Mouse (Mus musculus) neural tube, embryonic 15.5 days (tissue): ENCODE data around the gene Fam205a3. TPM values are rescaled to one million over a fixed set of nuclear protein-coding genes. Genes with fewer than 3 reads are reported as not detected.
"Not testable (repeated sequence)": the region's sequence is repeated elsewhere in the genome, so short reads cannot be mapped to it uniquely, and the experiment has no call there.

Source experiments
- ATAC-seq: fragments of 200-750 bp; cut with Nextera tagmentation; 2 replicates; pipeline ENCODE4 v1.8.0; 2017; ENCODE audit warnings: mild to moderate bottlenecking, moderate TSS enrichment, moderate library complexity; ENCODE audit not compliant: low FRiP score
- H3K27ac ChIP-seq: fragments of 300-500 bp; sonication (generic); replicated peaks from 2 replicates; pipeline ENCODE4 v1.5.1; 2015; ENCODE audit warnings: mild to moderate bottlenecking, inconsistent platforms
- H3K27me3 ChIP-seq: fragments of 300-500 bp; sonication (generic); replicated peaks from 2 replicates; pipeline ENCODE4 v1.6.1; 2015; ENCODE audit warnings: inconsistent platforms
- H3K36me3 ChIP-seq: fragments of 300-500 bp; sonication (generic); 2 replicates; pipeline ENCODE4 v1.6.1; 2015; ENCODE audit warnings: inconsistent platforms
- H3K4me1 ChIP-seq: fragments of 300-500 bp; sonication (generic); 2 replicates; pipeline ENCODE4 v1.6.1; 2015; ENCODE audit warnings: inconsistent platforms
- H3K4me2 ChIP-seq: fragments of 300-500 bp; sonication (generic); 2 replicates; pipeline ENCODE4 v1.6.1; 2015; ENCODE audit warnings: inconsistent platforms, mild to moderate bottlenecking, moderate library complexity
- H3K4me3 ChIP-seq: fragments of 300-500 bp; sonication (generic); replicated peaks from 2 replicates; pipeline ENCODE4 v1.5.1; 2015; ENCODE audit warnings: mild to moderate bottlenecking, inconsistent platforms
- H3K9ac ChIP-seq: fragments of 300-500 bp; sonication (generic); replicated peaks from 2 replicates; pipeline ENCODE4 v1.6.1; 2015; ENCODE audit warnings: mild to moderate bottlenecking, inconsistent platforms
- H3K9me3 ChIP-seq: fragments of 300-500 bp; sonication (generic); replicated peaks from 2 replicates; pipeline ENCODE4 v1.6.1; 2016; ENCODE audit warnings: inconsistent platforms
- WGBS: fragments of 180-500 bp; shearing (Covaris S2); methylation state at CpG from one replicate; pipeline ENCODE4 v1.1.7; 2015; ENCODE audit warnings: mixed read lengths; 5-methylcytosine and 5-hydroxymethylcytosine counted together
- polyA plus RNA-seq: library from polyadenylated mRNA; unstranded; fragments of >200 nt; fragmentation: Nextera tagmentation; extraction: Ambion mirVana; gene quantifications from 2 replicates; pipeline ENCODE4 v1.2.1, GENCODE M21; 2015

Gene Fam205a3
- not detected in 2 replicates for polyA plus RNA-seq

DNA sequence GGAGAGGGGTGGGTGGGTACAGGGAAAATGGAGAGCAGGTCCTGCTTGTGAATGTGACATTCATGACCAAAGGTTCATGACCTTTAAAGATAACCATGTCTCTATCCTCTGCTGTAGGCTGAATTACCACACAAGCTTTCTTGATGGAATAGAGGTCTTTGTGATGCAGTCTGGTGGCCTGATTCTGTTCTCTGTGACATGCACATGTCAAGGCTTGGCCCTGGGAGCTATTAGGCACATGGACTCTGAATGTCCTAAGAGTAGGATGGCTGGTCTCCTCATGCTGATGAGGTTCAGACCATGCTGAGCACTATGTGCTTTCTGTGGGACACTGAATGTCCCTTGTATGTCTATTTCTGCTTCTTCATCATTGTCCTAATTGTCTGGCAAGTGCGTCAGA, at the start of gene Fam205a3:
Fam205a3 (plus strand) TSS at position 301 of the 400 bp plus-strand sequence.
- H3K9ac ChIP-seq, H3K4me2 ChIP-seq, H3K4me3 ChIP-seq, H3K36me3 ChIP-seq, H3K27ac ChIP-seq, ATAC-seq, H3K9me3 ChIP-seq, H3K27me3 ChIP-seq, H3K4me1 ChIP-seq: not testable (repeated sequence)
- WGBS, result no CpG with 5 or more reads among the region's 1 CpGs

- H3K9ac ChIP-seq, H3K27ac ChIP-seq, H3K4me1 ChIP-seq, H3K9me3 ChIP-seq, H3K4me3 ChIP-seq, ATAC-seq, H3K36me3 ChIP-seq, H3K27me3 ChIP-seq, H3K4me2 ChIP-seq: not testable (repeated sequence)
- no CpG with 5 or more reads among the region's 18 CpGs for WGBS
Observed at GRCm38 (mm10) chr4:42293967-42294366, 24.2 kb upstream of the Fam205a3 start, which contains the start of gene Gm21953. Gene Gm21953 (plus strand): TSS chr4:42294267.

Other genes starting within 250 kb of the Fam205a3 start
- gene Gm3893, start 227.1 kb upstream of the Fam205a3 start, polyA plus RNA-seq, result not detected in 2 replicates
- not detected in 2 replicates for gene Gm13304, start 203.5 kb upstream of the Fam205a3 start, polyA plus RNA-seq
- 3.2 and 4.3 TPM in 2 replicates for gene Gm13306, start 164.9 kb upstream of the Fam205a3 start, polyA plus RNA-seq
- 0.79 TPM in 1 of 2 replicates, not detected in the other for gene Gm13305, start 149.7 kb upstream of the Fam205a3 start, polyA plus RNA-seq
- not detected in 2 replicates for gene Gm10600, start 77.7 kb upstream of the Fam205a3 start, polyA plus RNA-seq
- gene Ccl21b, start 62.6 kb upstream of the Fam205a3 start, polyA plus RNA-seq, result not detected in 2 replicates
- gene Gm21953, start 24.1 kb upstream of the Fam205a3 start, polyA plus RNA-seq, result not detected in 2 replicates
- gene Gm21586, start 121.0 kb downstream of the Fam205a3 start, polyA plus RNA-seq, result not detected in 2 replicates
- 0.09 and 0.24 TPM in 2 replicates for gene Gm2163, start 148.4 kb downstream of the Fam205a3 start, polyA plus RNA-seq
- gene Fam205a2, start 209.8 kb downstream of the Fam205a3 start, polyA plus RNA-seq, result not detected in 2 replicates